Mouse (Mus musculus): ENCODE measurements around the gene Eif4a2. TPM values are rescaled to one million over a fixed set of nuclear protein-coding genes. Genes with fewer than 3 reads are reported as not detected.
"Not testable (repeated sequence)": the region's sequence is repeated elsewhere in the genome, so short reads cannot be mapped to it uniquely, and the experiment has no call there.

The Eif4a2 gene
- total and polyA plus RNA-seq, 2 experiments from 2014 or later, result 97.3 to 270 TPM

GRCm38 (mm10) chr16:23098105-23098452 lies 9.2 kb upstream of the Eif4a2 start:
- not testable (repeated sequence) for H3K4me2 ChIP-seq (ENCODE audit: low read depth, low read length); H3K9me3 ChIP-seq (replicated peaks; ENCODE audit: control insufficient read depth, low read length); H3K36me3 ChIP-seq (replicated peaks; ENCODE audit: control insufficient read depth, insufficient read depth, low read length); H3K27me3 ChIP-seq (ENCODE audit: control insufficient read depth, insufficient read depth, low read length); H3K27ac ChIP-seq (ENCODE audit: low read depth); DNase-seq (ENCODE audit: low spot score); H3K4me3 ChIP-seq (ENCODE audit: low read depth, low read length); H3K9ac ChIP-seq (replicated peaks; ENCODE audit: low read depth, low read length); ATAC-seq (ENCODE audit: insufficient read depth, low read depth)
- H3K4me1 ChIP-seq (ENCODE audit: control insufficient read depth, insufficient read depth), result peaks cover 14% of the 10 kb centered on the region
- 92% methylated on average over 1 of the region's 1 CpGs for WGBS

- Histone ChIP-seq H3K27ac (ENCODE audit: low read depth) (no peak overlapping the region), H3K4me3 (ENCODE audit: low read depth, low read length) (peak overlapping the region; percentile 35), H3K9me3 (replicated peaks; ENCODE audit: control insufficient read depth, low read length) (no peaks in the 10 kb centered on the region), H3K4me2 (ENCODE audit: low read depth, low read length) (peak overlapping the region; percentile 65), H3K36me3 (replicated peaks; ENCODE audit: control insufficient read depth, insufficient read depth, low read length) (no peaks in the 10 kb centered on the region), H3K4me1 (ENCODE audit: control insufficient read depth, insufficient read depth) (peaks cover 14% of the 10 kb centered on the region), H3K27me3 (ENCODE audit: control insufficient read depth, insufficient read depth, low read length) (no peaks in the 10 kb centered on the region), H3K9ac (replicated peaks; ENCODE audit: low read depth, low read length) (0 out of 2 replicates have a peak overlapping the region, but pooled peaks have one; percentile 52)
- no peak for DNase-seq (ENCODE audit: low spot score)
- WGBS, result 30% methylated on average over 12 of the region's 12 CpGs
- ATAC-seq (ENCODE audit: insufficient read depth, low read depth), result no peak
- TF ChIP-seq EP300 (IDR thresholded peaks at IDR 0.05; ENCODE audit: low read depth) (no peak), CTCF (IDR thresholded peaks at IDR 0.05; ENCODE audit: low read depth) (no peak)
These were observed 7.6 kb upstream of the Eif4a2 start for GRCm38 (mm10) chr16:23099632-23100031.

DNA sequence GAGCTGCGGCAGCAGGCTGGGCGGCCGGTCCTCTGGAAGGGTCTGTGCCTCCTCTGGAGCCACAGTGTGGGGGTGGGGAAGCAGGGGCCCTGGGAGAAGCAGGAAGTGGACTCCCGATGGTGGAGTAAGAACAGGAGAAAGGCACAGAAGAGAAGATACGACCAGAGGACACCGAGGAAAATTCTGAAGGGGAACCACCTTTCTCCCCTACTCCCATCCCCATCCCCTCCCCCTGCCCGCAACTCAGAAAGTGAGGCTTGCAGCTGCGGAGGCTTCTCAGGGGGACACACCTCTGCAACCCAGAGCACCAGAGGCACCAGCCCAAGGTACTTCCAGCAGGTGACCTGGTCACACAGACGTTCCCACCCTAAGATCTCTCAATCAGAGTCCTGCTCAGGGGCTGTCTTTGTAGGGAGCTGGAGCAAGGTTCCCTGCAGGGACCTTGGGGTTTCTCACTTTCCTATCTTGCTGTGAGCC lies 7.1 kb upstream of the Eif4a2 start:
- DNase-seq (ENCODE audit: low spot score), result no peak
- no peak for TF ChIP-seq CTCF (IDR thresholded peaks at IDR 0.05; ENCODE audit: low read depth)

GRCm38 (mm10) chr16:23100613-23101012 lies 6.6 kb upstream of the Eif4a2 start:
- Histone ChIP-seq H3K27ac (ENCODE audit: low read depth) (no peak overlapping the region), H3K36me3 (replicated peaks; ENCODE audit: control insufficient read depth, insufficient read depth, low read length) (no peaks in the 10 kb centered on the region), H3K9me3 (replicated peaks; ENCODE audit: control insufficient read depth, low read length) (no peaks in the 10 kb centered on the region), H3K27me3 (ENCODE audit: control insufficient read depth, insufficient read depth, low read length) (no peaks in the 10 kb centered on the region), H3K9ac (replicated peaks; ENCODE audit: low read depth, low read length) (peak overlapping the region; percentile 52), H3K4me1 (ENCODE audit: control insufficient read depth, insufficient read depth) (peaks cover 18% of the 10 kb centered on the region), H3K4me2 (ENCODE audit: low read depth, low read length) (peak overlapping the region; percentile 65), H3K4me3 (ENCODE audit: low read depth, low read length) (peak overlapping the region; percentile 35)
- no peak for TF ChIP-seq EP300 (IDR thresholded peaks at IDR 0.05; ENCODE audit: low read depth)
- TF ChIP-seq CTCF (IDR thresholded peaks at IDR 0.05; ENCODE audit: low read depth), result no peak
- WGBS, result 13% methylated on average over 10 of the region's 10 CpGs
- no peak for ATAC-seq (ENCODE audit: insufficient read depth, low read depth)
- no peak for DNase-seq (ENCODE audit: low spot score)

More for the DNA sequence above, 7.1 kb upstream of the Eif4a2 start:
- peak; percentile 48; the same call in 1 of the 2 replicates for ATAC-seq (ENCODE audit: insufficient read depth, low read depth)
- Histone ChIP-seq H3K4me2 (ENCODE audit: low read depth, low read length) (peak overlapping the region; percentile 65), H3K27ac (ENCODE audit: low read depth) (no peak overlapping the region), H3K9me3 (replicated peaks; ENCODE audit: control insufficient read depth, low read length) (no peaks in the 10 kb centered on the region), H3K27me3 (ENCODE audit: control insufficient read depth, insufficient read depth, low read length) (no peaks in the 10 kb centered on the region), H3K36me3 (replicated peaks; ENCODE audit: control insufficient read depth, insufficient read depth, low read length) (no peaks in the 10 kb centered on the region), H3K4me3 (ENCODE audit: low read depth, low read length) (peak overlapping the region; percentile 35), H3K4me1 (ENCODE audit: control insufficient read depth, insufficient read depth) (peaks cover 14% of the 10 kb centered on the region), H3K9ac (replicated peaks; ENCODE audit: low read depth, low read length) (peak overlapping the region; percentile 52)
- 10% methylated on average over 9 of the region's 9 CpGs for WGBS

DNA sequence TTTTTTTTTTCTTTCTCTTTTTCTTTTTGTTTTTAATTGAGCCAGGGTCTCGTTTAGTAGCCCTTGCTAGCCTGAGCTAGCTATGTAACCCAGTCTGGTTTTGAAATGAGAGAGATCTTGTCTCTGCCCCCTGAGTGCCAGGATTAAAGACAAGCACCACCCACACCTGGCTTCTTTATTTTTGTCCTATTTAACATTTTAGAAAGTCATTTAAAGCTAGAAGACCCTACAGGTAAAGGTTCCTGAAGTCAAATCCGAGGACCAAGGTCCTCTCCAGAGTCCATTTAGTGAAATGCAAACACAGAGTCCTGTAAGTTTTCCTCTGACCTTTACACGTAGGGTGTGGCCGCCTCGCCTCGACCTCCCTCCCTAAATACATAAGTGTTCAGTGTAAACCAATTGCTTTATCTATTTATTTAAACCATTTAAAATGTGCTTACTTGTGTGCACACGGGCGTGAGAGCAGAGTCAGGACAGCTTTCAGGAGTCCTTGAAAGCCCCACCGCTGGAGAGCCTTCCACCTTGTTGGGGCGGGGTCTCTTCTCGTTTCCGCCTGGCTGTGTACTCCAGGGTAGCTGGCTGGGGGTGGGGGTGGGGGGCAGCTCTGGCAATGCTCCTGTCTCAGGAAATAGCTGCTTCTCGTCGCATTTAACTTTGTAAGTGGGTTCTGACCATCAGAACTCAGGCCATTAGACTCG lies 4.8 kb upstream of the Eif4a2 start:
- H3K4me2 ChIP-seq (ENCODE audit: low read depth, low read length), result peak overlapping the region; percentile 63
- ATAC-seq (ENCODE audit: insufficient read depth, low read depth), result no peak
- no peaks in the 10 kb centered on the region for H3K36me3 ChIP-seq (replicated peaks; ENCODE audit: control insufficient read depth, insufficient read depth, low read length)
- peak overlapping the region; percentile 50 for H3K27ac ChIP-seq (ENCODE audit: low read depth)
- TF ChIP-seq EP300 (IDR thresholded peaks at IDR 0.05; ENCODE audit: low read depth) (no peak), CTCF (IDR thresholded peaks at IDR 0.05; ENCODE audit: low read depth) (no peak)
- DNase-seq (ENCODE audit: low spot score), result no peak
- WGBS, result 7% methylated on average over 15 of the region's 15 CpGs
- H3K9me3 ChIP-seq (replicated peaks; ENCODE audit: control insufficient read depth, low read length), result no peaks in the 10 kb centered on the region
- peak overlapping the region; percentile 54 for H3K9ac ChIP-seq (replicated peaks; ENCODE audit: low read depth, low read length)
- no peaks in the 10 kb centered on the region for H3K27me3 ChIP-seq (ENCODE audit: control insufficient read depth, insufficient read depth, low read length)
- peak overlapping the region; percentile 45 for H3K4me3 ChIP-seq (ENCODE audit: low read depth, low read length)
- H3K4me1 ChIP-seq (ENCODE audit: control insufficient read depth, insufficient read depth), result peaks cover 25% of the 10 kb centered on the region

All from heart, postnatal 0 days (tissue).